Mouse (Mus musculus): Measurements from ENCODE around the gene Lrrc4.

DNA sequence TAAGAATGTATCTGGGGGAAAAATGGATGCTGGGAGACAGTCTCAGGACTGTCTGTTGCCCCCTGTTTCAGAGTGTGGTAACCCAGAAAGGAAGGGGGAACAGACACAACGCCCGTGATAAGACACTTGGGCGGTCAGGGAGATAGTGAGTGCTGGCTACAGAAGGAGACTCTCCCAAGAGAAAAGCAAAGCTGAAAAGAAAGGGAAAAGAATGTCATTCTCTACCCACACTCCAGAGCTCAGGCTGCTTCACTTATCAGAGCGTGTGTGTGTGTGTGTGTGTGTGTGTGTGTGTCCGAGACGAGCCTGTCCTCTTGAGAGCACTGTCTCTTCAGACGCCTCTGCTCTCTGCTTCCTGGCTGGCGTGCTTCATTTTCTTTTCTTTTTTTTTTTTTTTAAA is 45.8 kb downstream of the Lrrc4 start:
- TF ChIP-seq CTCF (IDR thresholded peaks at IDR 0.05; ENCODE audit: control insufficient read depth, insufficient read depth, insufficient read length), result no peak
- no peak for TF ChIP-seq USF1 (IDR thresholded peaks at IDR 0.05; ENCODE audit: low read depth)

All from C2C12 (cell line).